Comparison of ENCODE assay signal across 8 mouse cellular contexts in the genomic region with DNA sequence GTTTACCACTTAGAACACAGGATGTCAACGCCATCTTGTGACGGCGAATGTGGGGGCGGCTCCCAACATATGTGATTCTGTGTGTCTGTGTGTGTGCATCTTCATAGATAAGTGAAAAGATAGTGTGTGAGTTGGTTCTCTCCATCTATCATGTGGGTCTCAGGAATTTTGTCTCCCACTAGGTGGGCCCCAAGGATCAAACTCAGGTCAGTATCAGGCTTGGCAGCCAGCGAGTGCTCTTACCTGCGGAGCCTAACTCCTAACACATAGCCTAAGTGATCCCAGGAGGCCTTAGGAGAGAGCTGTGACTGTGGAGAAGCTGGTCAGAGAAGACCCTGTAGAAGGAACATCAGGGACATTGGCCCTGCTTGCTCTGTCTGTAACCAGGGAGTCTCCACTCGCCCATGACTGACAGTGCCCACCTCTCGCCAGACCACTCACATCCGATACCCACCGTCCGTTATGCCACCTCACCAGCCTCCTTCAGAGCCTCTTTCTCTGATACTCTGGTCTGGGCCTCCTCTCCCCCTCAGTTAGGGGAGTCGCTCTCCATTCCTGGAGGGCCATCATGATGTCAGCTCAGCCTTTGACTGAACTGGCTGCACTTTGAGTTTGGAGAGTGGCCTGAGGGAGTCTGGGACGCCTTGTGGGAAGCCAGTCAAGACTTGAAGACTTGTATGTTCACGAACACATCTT. TPM values are rescaled to one million over a fixed set of nuclear protein-coding genes. Genes with fewer than 3 reads are reported as not detected.
DNase-seq lines count a peak whose midpoint lies in the region; ATAC-seq and TF ChIP-seq lines count a peak whose summit lies in the region.

No protein-coding gene starts in this region.

- no peak for ATAC-seq in embryonic facial prominence, embryonic 11.5 days (replicated peaks; ENCODE audit: insufficient number of reproducible peaks, low FRiP score, low TSS enrichment, low read depth)
- ATAC-seq in hindbrain, embryonic 16.5 days, result peak; percentile 22; the same call in 1 of the 2 replicates
- 0 out of 2 replicates have a peak, but pooled peaks have one; percentile 37 for ATAC-seq in midbrain, embryonic 13.5 days

- peak overlapping the region; percentile 37; the same call in 1 of the 2 replicates for H3K9ac ChIP-seq in liver, adult 2 months (ENCODE audit: low read depth, low read length)
- no peak overlapping the region for H3K9ac ChIP-seq in embryonic facial prominence, embryonic 11.5 days (replicated peaks; ENCODE audit: low read length)
- peak overlapping the region; percentile 36 for H3K9ac ChIP-seq in hindbrain, embryonic 16.5 days (ENCODE audit: low read depth, low read length)
- no peak overlapping the region for H3K9ac ChIP-seq in midbrain, embryonic 13.5 days (replicated peaks)

- no peaks in the 10 kb centered on the region for H3K36me3 ChIP-seq in liver, adult 2 months (ENCODE audit: control insufficient read depth, insufficient read depth, low read length)
- no peaks in the 10 kb centered on the region for H3K36me3 ChIP-seq in embryonic facial prominence, embryonic 11.5 days (replicated peaks; ENCODE audit: control insufficient read depth, insufficient read depth, low read depth, low read length)
- H3K36me3 ChIP-seq in hindbrain, embryonic 16.5 days (ENCODE audit: control insufficient read depth, insufficient read depth, low read length), result no peaks in the 10 kb centered on the region
- H3K36me3 ChIP-seq in midbrain, embryonic 13.5 days, result peaks cover 8% of the 10 kb centered on the region; the same call in 1 of the 2 replicates

- H3K9me3 ChIP-seq in embryonic facial prominence, embryonic 11.5 days (replicated peaks; ENCODE audit: control insufficient read depth, low read length), result no peaks in the 10 kb centered on the region
- H3K9me3 ChIP-seq in hindbrain, embryonic 16.5 days (ENCODE audit: control insufficient read depth, low read length), result no peaks in the 10 kb centered on the region
- H3K9me3 ChIP-seq in midbrain, embryonic 13.5 days, result no peaks in the 10 kb centered on the region

- no peak for TF ChIP-seq CTCF in liver, adult 2 months (IDR thresholded peaks at IDR 0.05; ENCODE audit: low read depth, low read length)

- H3K27me3 ChIP-seq in liver, adult 2 months (ENCODE audit: control insufficient read depth, insufficient read depth, low read length), result no peaks in the 10 kb centered on the region
- no peaks in the 10 kb centered on the region for H3K27me3 ChIP-seq in embryonic facial prominence, embryonic 11.5 days (ENCODE audit: control insufficient read depth, insufficient read depth, low read length)
- no peaks in the 10 kb centered on the region for H3K27me3 ChIP-seq in hindbrain, embryonic 16.5 days (replicated peaks; ENCODE audit: control insufficient read depth, insufficient read depth, low read length)
- no peaks in the 10 kb centered on the region for H3K27me3 ChIP-seq in midbrain, embryonic 13.5 days

- no peak for TF ChIP-seq POLR2A in liver, adult 2 months (IDR thresholded peaks at IDR 0.05; ENCODE audit: extremely low read depth, insufficient read depth, low read length)

- intact Hi-C loops in gastrocnemius, postnatal 14 days (cut with DNase I; ENCODE audit: low total_unique reads), result loop anchor here (10.0 kb wide), 1 partner anchor 66 kb away; the partner anchor contains the start of gene Fbxo42

- no peaks in the 10 kb centered on the region for H3K79me2 ChIP-seq in liver, adult 2 months (ENCODE audit: control insufficient read depth, insufficient read depth, low read length)

- peak overlapping the region; percentile 41 for H3K4me3 ChIP-seq in liver, adult 2 months (ENCODE audit: insufficient read depth, low read depth, low read length)
- peak overlapping the region; percentile 19 for H3K4me3 ChIP-seq in embryonic facial prominence, embryonic 11.5 days (ENCODE audit: low read depth, low read length)
- peak overlapping the region; percentile 40 for H3K4me3 ChIP-seq in hindbrain, embryonic 16.5 days (ENCODE audit: low read length)
- H3K4me3 ChIP-seq in midbrain, embryonic 13.5 days (replicated peaks), result peak overlapping the region; percentile 33

- DNase-seq in liver, adult 2 months (ENCODE audit: extremely low read depth, low read depth, low spot score), result peak; percentile 12
- no peak for DNase-seq in liver
- DNase-seq in embryonic facial prominence, embryonic 11.5 days (ENCODE audit: low spot score), result no peak
- no peak for DNase-seq in gastrocnemius, postnatal 14 days
- DNase-seq in gastrocnemius, postnatal 4 days (ENCODE audit: low spot score in 2 of 2), result no peak
- no peak for DNase-seq in urinary bladder, adult 18-20 months (ENCODE audit: low spot score in 2 of 2)

- peak overlapping the region; percentile 56 for H3K27ac ChIP-seq in liver, adult 2 months (replicated peaks; ENCODE audit: insufficient read depth, low read depth, low read length)
- H3K27ac ChIP-seq in embryonic facial prominence, embryonic 11.5 days (replicated peaks; ENCODE audit: low read depth, low read length), result no peak overlapping the region
- H3K27ac ChIP-seq in hindbrain, embryonic 16.5 days (ENCODE audit: low read depth, low read length), result peak overlapping the region; percentile 9; the same call in 1 of the 2 replicates
- no peak overlapping the region for H3K27ac ChIP-seq in midbrain, embryonic 13.5 days

- H3K4me1 ChIP-seq in liver, adult 2 months (ENCODE audit: control insufficient read depth, insufficient read depth, low read length), result peaks cover 11% of the 10 kb centered on the region
- no peaks in the 10 kb centered on the region for H3K4me1 ChIP-seq in embryonic facial prominence, embryonic 11.5 days (ENCODE audit: control insufficient read depth, insufficient read depth, low read length)
- peaks cover 10% of the 10 kb centered on the region for H3K4me1 ChIP-seq in hindbrain, embryonic 16.5 days (ENCODE audit: control insufficient read depth, insufficient read depth, low read depth, low read length)
- H3K4me1 ChIP-seq in midbrain, embryonic 13.5 days (replicated peaks), result peaks cover 22% of the 10 kb centered on the region

- H3K4me2 ChIP-seq in embryonic facial prominence, embryonic 11.5 days (ENCODE audit: low read depth, low read length), result peak overlapping the region; percentile 37
- H3K4me2 ChIP-seq in hindbrain, embryonic 16.5 days (ENCODE audit: low read length), result peak overlapping the region; percentile 56
- H3K4me2 ChIP-seq in midbrain, embryonic 13.5 days (replicated peaks), result peak overlapping the region; percentile 52

- 79% methylated on average over 14 of the region's 14 CpGs for WGBS in liver, adult 2 months
- 73% methylated on average over 14 of the region's 14 CpGs for WGBS in embryonic facial prominence, embryonic 11.5 days
- WGBS in hindbrain, embryonic 16.5 days, result 75% methylated on average over 14 of the region's 14 CpGs
- WGBS in midbrain, embryonic 13.5 days, result 76% methylated on average over 14 of the region's 14 CpGs

RNA-seq across cellular contexts. Expression of gene Rsg1, which starts 3.1 kb away (rescaled TPM):
- total RNA-seq in liver, adult 2 months (2014; rRNA removed), result 0.40 and 0.55 TPM in 2 replicates
- 0.40 and 0.50 TPM in 2 replicates for polyA plus RNA-seq in liver, adult 2 months (2012; rRNA removed)
- polyA plus RNA-seq in embryonic facial prominence, embryonic 11.5 days (2014; fragmentation: Nextera tagmentation; extraction: Ambion mirVana), result 6.2 and 6.8 TPM in 2 replicates
- 8.4 and 8.9 TPM in 2 replicates for polyA plus RNA-seq in hindbrain, embryonic 16.5 days (2015; fragmentation: Nextera tagmentation; extraction: Ambion mirVana)
- 6.4 and 8.9 TPM in 2 replicates for polyA plus RNA-seq in midbrain, embryonic 13.5 days (2015; fragmentation: Nextera tagmentation; extraction: Ambion mirVana)
- under 1 TPM; 0.21 to 0.38 TPM for total RNA-seq in gastrocnemius, postnatal 14 days (2021)
- total RNA-seq in gastrocnemius, postnatal 4 days (2021), result 1 to 10 TPM; 1.1 to 1.3 TPM

RNA-seq across cellular contexts. Expression of gene Arhgef19, which starts 28.6 kb away (rescaled TPM):
- 14.4 and 25.8 TPM in 2 replicates for total RNA-seq in liver, adult 2 months (2014; rRNA removed)
- polyA plus RNA-seq in liver, adult 2 months (2012; rRNA removed), result 34.3 and 64.4 TPM in 2 replicates
- polyA plus RNA-seq in embryonic facial prominence, embryonic 11.5 days (2014; fragmentation: Nextera tagmentation; extraction: Ambion mirVana), result 5.8 and 6.1 TPM in 2 replicates
- 1.7 and 2.0 TPM in 2 replicates for polyA plus RNA-seq in hindbrain, embryonic 16.5 days (2015; fragmentation: Nextera tagmentation; extraction: Ambion mirVana)
- 0.93 and 0.98 TPM in 2 replicates for polyA plus RNA-seq in midbrain, embryonic 13.5 days (2015; fragmentation: Nextera tagmentation; extraction: Ambion mirVana)
- total RNA-seq in gastrocnemius, postnatal 14 days (2021), result 1 to 10 TPM; 1.3 to 1.4 TPM
- 1 to 10 TPM; 3.0 to 4.7 TPM for total RNA-seq in gastrocnemius, postnatal 4 days (2021)

Comparison
In these comparisons a context has a peak if more than half of its experiments do, and no peak if none do; other contexts are left out.
1. H3K27ac ChIP-seq: peak in liver, adult 2 months (single experiment) and hindbrain, embryonic 16.5 days (single experiment); none in embryonic facial prominence, embryonic 11.5 days (single experiment) and midbrain, embryonic 13.5 days (single experiment).
2. H3K9ac ChIP-seq: peak in liver, adult 2 months (single experiment) and hindbrain, embryonic 16.5 days (single experiment); none in embryonic facial prominence, embryonic 11.5 days (single experiment) and midbrain, embryonic 13.5 days (single experiment).
3. Peak in every context shown above with its lines, with median percentiles within 50 percentile points of each other: H3K4me3 ChIP-seq and H3K4me2 ChIP-seq.